Mouse (Mus musculus) limb, embryonic 11.5 days (tissue): Measurements from ENCODE around the gene Usp39. TPM values are rescaled to one million over a fixed set of nuclear protein-coding genes. Genes with fewer than 3 reads are reported as not detected.

Experiments used
- ATAC-seq: fragments of 200-750 bp; cut with Nextera tagmentation; 2 replicates; pipeline ENCODE4 v1.8.0; 2017; ENCODE audit warnings: low read depth; ENCODE audit not compliant: insufficient number of reproducible peaks, low FRiP score, low TSS enrichment
- DNase-seq: peaks from one replicate; pipeline ENCODE4 v3.0.0-alpha.2; 2015; ENCODE audit warnings: low spot score
- H3K27ac ChIP-seq: fragments of 300-500 bp; sonication (generic); replicated peaks from 2 replicates; pipeline ENCODE4 v1.5.1; 2014; ENCODE audit warnings: low read depth, mild to moderate bottlenecking, low read length
- H3K27me3 ChIP-seq: fragments of 300-500 bp; sonication (generic); 2 replicates; pipeline ENCODE4 v1.6.1; 2014; ENCODE audit warnings: mild to moderate bottlenecking, low read length, mixed read lengths; ENCODE audit not compliant: control insufficient read depth, insufficient read depth
- H3K36me3 ChIP-seq: fragments of 300-500 bp; sonication (generic); 2 replicates; pipeline ENCODE4 v1.6.1; 2014; ENCODE audit warnings: mild to moderate bottlenecking, low read length, moderate library complexity, mixed read lengths; ENCODE audit not compliant: control insufficient read depth, insufficient read depth
- H3K4me1 ChIP-seq: fragments of 300-500 bp; sonication (generic); 2 replicates; pipeline ENCODE4 v1.6.1; 2014; ENCODE audit warnings: low read length, mixed read lengths; ENCODE audit not compliant: control insufficient read depth, insufficient read depth
- H3K4me2 ChIP-seq: fragments of 300-500 bp; sonication (generic); 2 replicates; pipeline ENCODE4 v1.6.1; 2014; ENCODE audit warnings: low read depth, mild to moderate bottlenecking, moderate library complexity; ENCODE audit not compliant: severe bottlenecking
- H3K4me3 ChIP-seq: fragments of 300-500 bp; sonication (generic); 2 replicates; pipeline ENCODE4 v1.5.1; 2014; ENCODE audit warnings: low read depth, low read length
- H3K9ac ChIP-seq: fragments of 300-500 bp; sonication (generic); 2 replicates; pipeline ENCODE4 v1.6.1; 2014; ENCODE audit warnings: mild to moderate bottlenecking, low read length
- H3K9me3 ChIP-seq: fragments of 300-500 bp; sonication (generic); 2 replicates; pipeline ENCODE4 v1.6.1; 2016; ENCODE audit warnings: low read length; ENCODE audit not compliant: control insufficient read depth
- WGBS: fragments of 180-500 bp; shearing (Covaris S2); extraction: QIAGEN DNeasy Blood & Tissue Kit; methylation state at CpG from one replicate; pipeline ENCODE4 v1.1.7; 2014; 5-methylcytosine and 5-hydroxymethylcytosine counted together
- polyA plus RNA-seq: library from polyadenylated mRNA; unstranded; fragments of >200 nt; fragmentation: Nextera tagmentation; extraction: Ambion mirVana; gene quantifications from 2 replicates; pipeline ENCODE4 v1.2.1, GENCODE M21; 2014

Gene Usp39
- polyA plus RNA-seq = 98.7 and 101 TPM in 2 replicates

DNA sequence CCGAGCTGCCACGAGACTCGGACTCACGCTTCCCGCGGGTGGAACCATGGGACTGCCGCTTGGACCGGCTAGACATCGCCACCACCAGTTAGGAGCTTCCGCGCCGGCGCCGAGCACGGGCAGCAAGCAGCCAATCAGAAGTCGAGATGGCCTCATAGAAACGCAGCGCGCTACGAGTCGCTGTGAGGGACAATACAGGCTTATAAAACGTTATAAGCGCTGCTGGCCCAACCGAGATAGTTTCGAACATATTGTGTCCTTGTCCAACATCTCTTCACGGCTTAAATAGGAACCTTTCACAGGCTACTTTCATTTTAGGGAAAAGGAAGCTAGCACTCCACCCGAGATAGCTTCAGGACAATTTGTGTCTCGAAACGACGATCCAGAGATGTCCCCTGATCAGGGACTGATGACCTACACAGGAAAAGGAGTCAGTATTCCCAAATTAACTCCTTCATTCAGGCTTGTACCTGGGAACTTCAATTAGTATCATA is at the start of gene Usp39:
Gene Usp39 (minus strand): TSS at position 111 of the 494 bp plus-strand sequence.
- Histone ChIP-seq H3K4me1 (peaks cover 9% of the 10 kb centered on the region; the same call in 1 of the 2 replicates), H3K27ac (no peak within 1 kb of the TSS), H3K27me3 (no peaks in the 10 kb centered on the region), H3K4me2 (peak within 1 kb of the TSS; percentile 91), H3K4me3 (peak within 1 kb of the TSS; percentile 94), H3K36me3 (peaks cover 6% of the 10 kb centered on the region), H3K9me3 (no peaks in the 10 kb centered on the region), H3K9ac (peak within 1 kb of the TSS; percentile 90)
- under 1% methylated on average over 30 of the region's 30 CpGs for whole genome bisulfite sequencing
- DNase-seq (peak; percentile 92), ATAC-seq (peak; percentile 74; the same call in 1 of the 2 replicates)

DNA sequence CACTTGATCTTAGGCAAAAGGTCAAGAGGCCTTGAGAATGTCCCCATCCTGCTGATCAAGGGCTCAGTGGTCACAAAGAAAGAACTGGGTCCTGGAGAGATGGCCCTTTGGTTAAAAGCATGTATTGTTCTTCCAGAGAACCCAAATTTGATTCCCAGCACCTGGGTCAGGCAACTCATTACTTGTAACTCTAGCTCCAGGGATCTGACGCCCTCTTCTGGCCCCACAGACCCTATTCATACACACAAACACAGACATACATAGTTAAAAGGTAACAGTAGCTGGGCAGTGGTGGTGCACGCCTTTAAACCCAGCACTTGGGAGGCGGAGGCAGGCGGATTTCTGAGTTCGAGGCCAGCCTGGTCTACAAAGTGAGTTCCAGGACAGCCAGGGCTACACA is 47.4 kb upstream of the Usp39 start:
- no peaks in the 10 kb centered on the region for H3K9me3 ChIP-seq
- WGBS = 94% methylated on average over 5 of the region's 5 CpGs
- no peak overlapping the region for H3K4me3 ChIP-seq
- no peak overlapping the region for H3K9ac ChIP-seq
- H3K4me2 ChIP-seq = no peak overlapping the region
- no peak overlapping the region for H3K27ac ChIP-seq
- ATAC-seq (no peak), DNase-seq (no peak)
- H3K4me1 ChIP-seq = peaks cover 17% of the 10 kb centered on the region
- H3K36me3 ChIP-seq = no peaks in the 10 kb centered on the region
- no peaks in the 10 kb centered on the region for H3K27me3 ChIP-seq

DNA sequence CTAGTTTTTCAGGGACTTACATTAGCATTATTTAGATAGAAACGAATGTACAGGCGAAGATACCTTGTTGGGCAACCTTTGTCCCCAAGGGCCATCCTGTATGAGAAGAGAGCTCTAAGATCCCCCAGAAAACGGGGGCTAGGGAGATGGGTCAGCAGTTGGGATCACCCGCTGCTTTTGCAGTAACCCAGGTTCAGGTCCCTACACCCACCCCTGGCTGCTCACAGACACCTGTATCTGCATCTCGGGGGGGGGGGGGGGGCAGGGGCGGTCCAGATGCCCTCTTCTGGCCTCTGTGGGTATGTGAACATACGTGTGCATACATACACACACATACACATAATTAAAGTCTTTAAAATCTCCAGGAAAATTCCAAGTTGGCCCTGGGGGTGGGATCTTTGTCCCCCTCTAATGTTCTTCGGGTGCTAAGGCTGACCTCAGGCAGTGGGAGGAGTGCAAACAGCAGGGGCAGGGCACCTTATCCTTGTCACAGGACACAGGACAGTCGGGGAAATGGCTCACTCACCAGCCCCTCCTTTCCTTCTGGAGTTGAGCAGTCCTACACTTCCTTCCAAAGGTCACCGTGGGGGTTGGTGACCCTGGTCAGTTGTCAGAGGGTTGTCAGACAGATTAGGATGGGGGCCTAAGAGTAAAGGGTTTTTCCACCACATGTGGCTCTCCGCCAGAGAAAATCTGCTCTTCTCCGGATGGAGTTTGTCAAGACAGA is 46.0 kb upstream of the Usp39 start:
- Histone ChIP-seq H3K36me3 (no peaks in the 10 kb centered on the region), H3K4me2 (peak overlapping the region; percentile 76; the same call in 1 of the 2 replicates), H3K9ac (peak overlapping the region; percentile 73; the same call in 1 of the 2 replicates), H3K4me1 (peaks cover 17% of the 10 kb centered on the region), H3K27ac (peak overlapping the region; percentile 76; the same call in 1 of the 2 replicates), H3K27me3 (no peaks in the 10 kb centered on the region), H3K9me3 (no peaks in the 10 kb centered on the region), H3K4me3 (peak overlapping the region; percentile 48)
- WGBS = 15% methylated on average over 12 of the region's 12 CpGs
- DNase-seq (no peak), ATAC-seq (peak; percentile 42)

DNA sequence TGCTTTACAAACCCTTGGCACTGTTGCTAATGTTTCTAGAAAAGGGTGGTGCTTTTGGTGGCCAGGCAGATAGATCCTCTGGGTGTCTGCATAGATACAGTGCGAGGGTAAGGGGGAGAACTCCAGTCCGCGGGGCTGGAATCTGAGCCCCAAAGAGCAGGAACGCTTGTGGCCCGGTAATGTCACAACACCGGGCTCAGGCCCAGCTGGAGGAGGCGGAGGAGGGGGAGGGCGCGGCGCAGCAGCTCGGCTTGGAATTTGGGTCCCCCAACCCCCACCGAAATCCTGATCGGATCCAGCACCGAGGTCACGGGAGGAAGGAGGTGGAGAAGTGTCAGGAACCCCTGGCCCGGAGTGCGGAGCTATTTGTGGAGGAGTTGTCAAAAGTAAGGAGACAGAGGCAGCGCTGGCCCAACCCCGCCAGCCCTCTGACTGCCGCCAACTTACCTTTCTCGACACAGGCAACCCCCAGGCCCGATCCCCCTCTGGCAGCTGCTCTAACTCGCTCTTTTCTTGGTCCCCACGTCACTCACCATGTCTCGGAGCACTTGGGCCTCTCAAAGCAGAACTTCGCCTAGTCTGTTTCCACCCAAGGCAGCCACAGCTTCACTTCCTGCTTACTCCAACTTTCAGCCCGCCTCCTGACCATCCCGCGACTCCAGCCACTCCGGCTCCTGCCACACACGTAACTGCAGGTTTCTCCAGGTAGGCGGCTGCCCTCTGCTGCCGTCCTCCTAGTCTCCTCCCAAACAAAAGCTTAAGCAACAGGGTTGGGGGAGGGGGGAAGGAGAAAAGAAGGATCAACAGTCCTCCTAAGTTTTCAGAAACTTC is 45.2 kb upstream of the Usp39 start, which contains the start of gene Vamp8:
Gene Vamp8 (minus strand): TSS at position 763 of the 831 bp plus-strand sequence.
- DNase-seq = peak; percentile 76
- Histone ChIP-seq H3K4me2 (peak within 1 kb of the TSS; percentile 76), H3K9me3 (no peaks in the 10 kb centered on the region), H3K27me3 (no peaks in the 10 kb centered on the region), H3K27ac (peak within 1 kb of the TSS; percentile 76), H3K36me3 (no peaks in the 10 kb centered on the region; the same call in 1 of the 2 replicates), H3K9ac (peak within 1 kb of the TSS; percentile 73), H3K4me1 (peaks cover 17% of the 10 kb centered on the region), H3K4me3 (peak within 1 kb of the TSS; percentile 48)
- WGBS = 2% methylated on average over 33 of the region's 33 CpGs
- ATAC-seq = peak; percentile 55

DNA sequence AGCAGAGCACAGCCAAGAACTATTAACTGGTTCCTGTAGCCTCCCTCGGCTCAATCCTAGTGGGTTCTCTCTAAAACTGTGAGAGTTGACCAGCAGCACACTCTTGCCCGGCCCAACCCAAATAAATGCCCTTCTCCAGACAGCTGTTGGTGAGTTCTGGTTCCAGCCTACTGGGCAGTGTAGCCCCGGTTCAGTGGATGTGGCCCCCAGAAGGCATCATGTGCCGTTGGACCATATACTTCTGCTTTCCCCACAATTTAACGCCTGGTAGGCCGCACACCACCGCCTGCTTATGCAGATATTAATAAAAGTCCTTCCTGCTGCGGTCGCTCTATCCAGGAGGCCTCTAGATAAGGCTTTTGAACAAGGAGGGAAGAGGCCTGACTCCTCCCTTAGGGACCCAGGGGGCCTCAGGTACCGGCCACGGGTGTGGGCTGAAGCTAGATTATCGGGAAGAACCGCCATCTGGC is 44.5 kb upstream of the Usp39 start:
- Histone ChIP-seq H3K4me1 (peaks cover 17% of the 10 kb centered on the region), H3K9me3 (no peaks in the 10 kb centered on the region), H3K4me2 (peak overlapping the region; percentile 76), H3K4me3 (peak overlapping the region; percentile 48), H3K27ac (peak overlapping the region; percentile 76), H3K9ac (peak overlapping the region; percentile 73), H3K27me3 (no peaks in the 10 kb centered on the region), H3K36me3 (no peaks in the 10 kb centered on the region; the same call in 1 of the 2 replicates)
- 21% methylated on average over 13 of the region's 13 CpGs for WGBS
- peak; percentile 15; the same call in 1 of the 2 replicates for ATAC-seq
- no peak for DNase-seq

DNA sequence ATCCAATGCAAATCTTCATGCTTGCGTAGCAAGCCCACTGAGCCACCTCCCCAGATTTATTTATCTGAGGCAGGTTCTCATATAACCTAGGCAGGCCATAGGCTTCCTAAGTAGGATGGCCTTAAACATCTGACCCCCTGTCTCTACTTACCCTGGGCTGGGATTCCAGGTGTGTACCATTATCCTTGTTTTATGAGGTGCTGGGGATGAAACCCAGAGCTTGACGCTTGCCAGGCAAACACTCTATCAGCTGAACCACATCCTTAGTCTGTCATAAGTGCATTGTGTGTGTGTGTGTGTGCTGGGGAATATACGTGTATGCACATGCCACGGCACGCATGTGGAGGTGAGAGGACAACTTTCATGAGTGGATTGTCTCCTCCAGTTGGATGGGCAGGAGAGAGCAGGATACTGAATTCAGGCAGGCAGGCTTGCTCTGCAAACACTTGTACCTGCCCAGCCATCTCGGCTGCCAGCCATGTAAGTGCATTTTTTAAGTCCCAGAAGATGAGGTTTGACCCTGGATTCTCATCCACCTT is 43.9 kb upstream of the Usp39 start:
- peaks cover 17% of the 10 kb centered on the region for H3K4me1 ChIP-seq
- H3K36me3 ChIP-seq = no peaks in the 10 kb centered on the region; the same call in 1 of the 2 replicates
- no peaks in the 10 kb centered on the region for H3K27me3 ChIP-seq
- H3K9ac ChIP-seq = no peak overlapping the region
- DNase-seq (peak; percentile 62), ATAC-seq (0 out of 2 replicates have a peak, but pooled peaks have one; percentile 33)
- WGBS = 39% methylated on average over 6 of the region's 6 CpGs
- H3K4me3 ChIP-seq = no peak overlapping the region
- no peak overlapping the region for H3K27ac ChIP-seq
- no peaks in the 10 kb centered on the region for H3K9me3 ChIP-seq
- peak overlapping the region; percentile 31 for H3K4me2 ChIP-seq

DNA sequence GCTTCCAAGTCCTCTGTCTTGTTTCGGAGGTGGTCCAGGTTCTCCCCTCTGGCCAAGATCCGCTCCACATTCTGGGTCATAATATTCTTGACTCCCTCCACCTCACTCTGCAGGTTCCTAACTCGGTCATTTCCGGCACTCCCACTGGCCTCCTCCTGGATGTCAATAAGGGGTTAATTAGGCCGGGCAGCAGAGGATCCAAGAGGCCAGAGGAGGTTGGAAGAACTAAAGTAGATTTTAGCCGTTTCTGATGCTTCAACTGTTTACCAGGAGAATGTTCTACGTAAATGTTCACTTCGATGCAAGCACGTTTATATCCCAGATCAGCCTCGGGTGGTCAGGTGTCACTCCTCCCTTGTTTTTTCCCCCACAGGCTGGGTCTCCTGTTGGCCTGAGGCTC is 43.3 kb upstream of the Usp39 start:
- no peak overlapping the region for H3K27ac ChIP-seq
- no peaks in the 10 kb centered on the region for H3K9me3 ChIP-seq
- no peaks in the 10 kb centered on the region for H3K27me3 ChIP-seq
- no peaks in the 10 kb centered on the region; the same call in 1 of the 2 replicates for H3K36me3 ChIP-seq
- H3K4me3 ChIP-seq = no peak overlapping the region
- peak overlapping the region; percentile 3; the same call in 1 of the 2 replicates for H3K4me2 ChIP-seq
- DNase-seq = no peak
- no peak overlapping the region for H3K9ac ChIP-seq
- peaks cover 17% of the 10 kb centered on the region for H3K4me1 ChIP-seq
- 43% methylated on average over 10 of the region's 10 CpGs for WGBS
- no peak for ATAC-seq
